Comparison of ENCODE assay signal across 8 mouse cellular contexts in genomic region chr11:98545711-98546231, GRCm38 (mm10). TPM values are rescaled to one million over a fixed set of nuclear protein-coding genes. Genes with fewer than 3 reads are reported as not detected.
A peak's percentile ranks its signal among the peaks of the same experiment; 100 is the strongest.
DNase-seq lines count a peak whose midpoint lies in the region; ATAC-seq and TF ChIP-seq lines count a peak whose summit lies in the region.

Ikzf3 (minus strand) TSS chr11:98546031.

- H3K4me3 ChIP-seq in forebrain, embryonic 16.5 days (replicated peaks; ENCODE audit: low read length): peak within 1 kb of the TSS; percentile 45
- peak within 1 kb of the TSS; percentile 57 for H3K4me3 ChIP-seq in liver, postnatal 0 days (ENCODE audit: low read depth, low read length)
- H3K4me3 ChIP-seq in neural tube, embryonic 13.5 days: peak within 1 kb of the TSS; percentile 44

- peak; percentile 10 for DNase-seq in cerebellum, adult 11 months
- DNase-seq in adrenal gland, postnatal 36 days: peak; percentile 40 to 59
- DNase-seq in liver, postnatal 0 days: peak; percentile 32
- DNase-seq in testis, postnatal 10 days (ENCODE audit: low spot score): peak; percentile 42

- H3K27ac ChIP-seq in forebrain, embryonic 16.5 days (ENCODE audit: low read length): no peak within 1 kb of the TSS
- H3K27ac ChIP-seq in liver, postnatal 0 days (ENCODE audit: low read depth): 0 out of 2 replicates have a peak within 1 kb of the TSS, but pooled peaks have one; percentile 18
- no peak within 1 kb of the TSS for H3K27ac ChIP-seq in neural tube, embryonic 13.5 days (replicated peaks)

- WGBS in forebrain, embryonic 16.5 days: 1% methylated on average over 56 of the region's 58 CpGs
- WGBS in liver, postnatal 0 days (ENCODE audit: insufficient replicate concordance): 1% methylated on average over 58 of the region's 58 CpGs
- 2% methylated on average over 58 of the region's 58 CpGs for WGBS in neural tube, embryonic 13.5 days

- H3K27me3 ChIP-seq in forebrain, embryonic 16.5 days (replicated peaks; ENCODE audit: control insufficient read depth, insufficient read depth, low read length): peaks cover 68% of the 10 kb centered on the region
- peaks cover 75% of the 10 kb centered on the region for H3K27me3 ChIP-seq in liver, postnatal 0 days (ENCODE audit: insufficient read depth, low read length)
- peaks cover 92% of the 10 kb centered on the region for H3K27me3 ChIP-seq in neural tube, embryonic 13.5 days

- peaks cover 12% of the 10 kb centered on the region for H3K4me1 ChIP-seq in forebrain, embryonic 16.5 days (replicated peaks; ENCODE audit: control insufficient read depth, insufficient read depth, low read length)
- H3K4me1 ChIP-seq in liver, postnatal 0 days (ENCODE audit: insufficient read depth): peaks cover 11% of the 10 kb centered on the region
- H3K4me1 ChIP-seq in neural tube, embryonic 13.5 days (replicated peaks): peaks cover 13% of the 10 kb centered on the region

- H3K9me3 ChIP-seq in forebrain, embryonic 16.5 days (ENCODE audit: control insufficient read depth, low read length): no peaks in the 10 kb centered on the region
- no peaks in the 10 kb centered on the region for H3K9me3 ChIP-seq in liver, postnatal 0 days (ENCODE audit: low read length)
- no peaks in the 10 kb centered on the region for H3K9me3 ChIP-seq in neural tube, embryonic 13.5 days

- H3K36me3 ChIP-seq in forebrain, embryonic 16.5 days (ENCODE audit: control insufficient read depth, insufficient read depth): no peaks in the 10 kb centered on the region
- H3K36me3 ChIP-seq in liver, postnatal 0 days (replicated peaks; ENCODE audit: insufficient read depth, low read length): no peaks in the 10 kb centered on the region
- H3K36me3 ChIP-seq in neural tube, embryonic 13.5 days: no peaks in the 10 kb centered on the region

- H3K4me2 ChIP-seq in forebrain, embryonic 16.5 days (ENCODE audit: low read length): peak within 1 kb of the TSS; percentile 80
- H3K4me2 ChIP-seq in liver, postnatal 0 days (ENCODE audit: low read depth, low read length): peak within 1 kb of the TSS; percentile 67
- H3K4me2 ChIP-seq in neural tube, embryonic 13.5 days: peak within 1 kb of the TSS; percentile 79

- no peak for TF ChIP-seq CTCF in liver, postnatal 0 days (IDR thresholded peaks at IDR 0.05; ENCODE audit: low read depth)

- peak within 1 kb of the TSS; percentile 45 for H3K9ac ChIP-seq in forebrain, embryonic 16.5 days (replicated peaks; ENCODE audit: low read depth, low read length)
- H3K9ac ChIP-seq in liver, postnatal 0 days (replicated peaks): peak within 1 kb of the TSS; percentile 54
- peak within 1 kb of the TSS; percentile 58 for H3K9ac ChIP-seq in neural tube, embryonic 13.5 days

- no peak for TF ChIP-seq EP300 in liver, postnatal 0 days (IDR thresholded peaks at IDR 0.05; ENCODE audit: low read depth)

- no peak for ATAC-seq in cerebellum, adult (ENCODE audit: insufficient number of reproducible peaks, low FRiP score, low TSS enrichment)
- no peak for ATAC-seq in forebrain, embryonic 16.5 days
- ATAC-seq in inflammation-experienced regulatory T-cells, adult 6 months: peak; percentile 8
- ATAC-seq in liver, postnatal 0 days: no peak
- no peak for ATAC-seq in neural tube, embryonic 13.5 days (ENCODE audit: low read depth)

RNA-seq across cellular contexts. Expression of gene Ikzf3, which starts in this region (rescaled TPM):
- under 1 TPM; 0.13 to 0.36 TPM for total RNA-seq in adrenal gland, postnatal 36 days (2021)
- not detected in 2 replicates for polyA plus RNA-seq in forebrain, embryonic 16.5 days (2015; fragmentation: Nextera tagmentation; extraction: Ambion mirVana)
- 100 to 1,000 TPM in 1 of 3 experiments, 10 to 100 TPM in 2; 75.8 to 102 (median 78.8) TPM for polyA plus RNA-seq in inflammation-experienced regulatory T-cells, adult 6 months (2017; shearing (Covaris generic))
- 1.2 and 1.3 TPM in 2 replicates for polyA plus RNA-seq in liver, postnatal 0 days (2015; fragmentation: Nextera tagmentation; extraction: Ambion mirVana)
- 0.31 TPM in 1 of 2 replicates, not detected in the other for polyA plus RNA-seq in neural tube, embryonic 13.5 days (2015; fragmentation: Nextera tagmentation; extraction: Ambion mirVana)

Comparison
In these comparisons a context has a peak if more than half of its experiments do, and no peak if none do; other contexts are left out.
1. RNA of gene Ikzf3 (polyA plus RNA-seq): 75.8 to 102 TPM in inflammation-experienced regulatory T-cells, adult 6 months; 1.2 to 1.3 TPM in liver, postnatal 0 days, 0.31 TPM in neural tube, embryonic 13.5 days and not detected in forebrain, embryonic 16.5 days; every median in the first group is over 10 times any median in the second.
2. Peak in DNase-seq in adrenal gland, postnatal 36 days; RNA of the gene not detected or under 1 TPM.
3. Peak in every context shown above with its lines, with median percentiles within 50 percentile points of each other: DNase-seq, H3K4me2 ChIP-seq, H3K4me3 ChIP-seq and H3K9ac ChIP-seq.